Mouse (Mus musculus) inflammation-experienced regulatory T-cells, adult 6 months (primary cell): ENCODE data around the gene Nisch. TPM values are rescaled to one million over a fixed set of nuclear protein-coding genes. Genes with fewer than 3 reads are reported as not detected.

Experiments used
- ATAC-seq: one replicate; pipeline ENCODE4 v1.8.0; 2017
- polyA plus RNA-seq, 3 experiments: library from polyadenylated mRNA; unstranded; fragments of 100-300 nt; shearing (Covaris generic); gene quantifications; one replicate each; pipeline ENCODE4 v1.2.1; 2017

The Nisch gene
- polyA plus RNA-seq, 3 experiments from 2014 or later, result 77.1 to 218 (median 164) TPM

GRCm38 (mm10) chr14:31215157-31216002 lies 1.4 kb downstream of the Nisch start:
- peak; percentile 93 for ATAC-seq

DNA sequence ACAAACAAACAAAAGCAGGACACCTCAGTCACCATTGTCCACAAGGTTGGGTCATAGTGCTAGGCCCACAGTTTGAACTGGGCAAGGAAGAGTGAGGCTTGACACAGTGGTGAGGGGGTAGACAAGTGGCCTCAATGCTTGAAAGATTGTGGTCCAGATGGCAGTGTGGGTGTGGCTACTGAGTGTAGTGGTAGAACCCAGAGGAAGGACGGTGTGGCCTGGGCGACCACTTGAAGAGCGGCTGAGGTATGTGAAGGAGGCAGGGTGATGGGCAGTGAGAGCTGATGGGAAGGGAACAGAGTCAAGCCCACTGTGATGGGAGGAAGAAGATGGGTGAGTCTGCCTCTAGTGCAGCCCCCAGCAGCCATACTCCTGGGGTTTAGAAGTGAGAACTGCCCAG lies 2.1 kb downstream of the Nisch start:
- ATAC-seq, result no peak

- ATAC-seq, result no peak
Measured at GRCm38 (mm10) chr14:31213868-31214267, 2.9 kb downstream of the Nisch start.

GRCm38 (mm10) chr14:31212499-31212898 lies 4.2 kb downstream of the Nisch start:
- no peak for ATAC-seq

- no peak for ATAC-seq
Measured at GRCm38 (mm10) chr14:31211854-31212253, 4.9 kb downstream of the Nisch start.

DNA sequence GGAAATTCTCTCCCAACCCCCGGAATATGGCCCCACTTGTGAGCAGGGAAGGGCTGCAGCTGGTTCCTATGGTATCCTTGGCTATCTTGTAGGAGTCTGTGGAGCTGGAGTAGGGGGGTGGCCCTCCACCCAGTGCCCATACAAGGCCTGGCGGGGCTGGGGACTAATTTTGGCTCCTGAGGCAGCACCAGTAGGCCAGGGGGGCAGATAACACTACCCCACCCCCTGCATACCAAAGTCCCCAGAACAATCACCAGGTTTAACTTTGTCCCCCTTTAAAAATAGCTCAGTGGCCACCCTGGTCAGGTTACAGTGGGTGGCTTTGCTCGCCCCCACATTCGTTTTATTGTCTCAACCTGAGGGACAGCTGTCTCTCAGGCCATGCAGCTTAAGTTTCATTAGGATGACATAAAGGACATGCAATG lies 7.6 kb downstream of the Nisch start:
- ATAC-seq, result no peak

DNA sequence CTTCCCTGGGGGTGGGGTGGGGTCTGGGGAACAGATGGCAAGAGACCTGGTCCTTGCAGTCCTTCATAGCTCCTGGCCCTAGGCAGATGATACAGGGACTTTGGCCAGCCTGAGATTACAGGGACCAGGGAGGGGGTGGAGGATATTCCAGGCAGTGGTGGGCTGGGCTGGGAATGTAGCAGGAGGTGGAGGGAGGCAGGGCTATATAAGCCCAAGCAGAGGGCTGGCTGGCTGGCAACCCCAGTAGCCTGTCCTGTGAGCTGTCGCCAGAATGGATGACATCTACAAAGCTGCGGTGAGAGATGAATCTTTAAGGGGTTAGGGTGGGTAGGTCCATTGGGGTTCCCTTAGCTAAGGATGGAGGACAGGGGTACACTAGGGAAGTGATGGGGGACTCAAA lies 8.7 kb downstream of the Nisch start, which contains the start of gene Tnnc1:
Tnnc1 (plus strand) TSS at position 229 of the 400 bp plus-strand sequence.
- no peak for ATAC-seq

DNA sequence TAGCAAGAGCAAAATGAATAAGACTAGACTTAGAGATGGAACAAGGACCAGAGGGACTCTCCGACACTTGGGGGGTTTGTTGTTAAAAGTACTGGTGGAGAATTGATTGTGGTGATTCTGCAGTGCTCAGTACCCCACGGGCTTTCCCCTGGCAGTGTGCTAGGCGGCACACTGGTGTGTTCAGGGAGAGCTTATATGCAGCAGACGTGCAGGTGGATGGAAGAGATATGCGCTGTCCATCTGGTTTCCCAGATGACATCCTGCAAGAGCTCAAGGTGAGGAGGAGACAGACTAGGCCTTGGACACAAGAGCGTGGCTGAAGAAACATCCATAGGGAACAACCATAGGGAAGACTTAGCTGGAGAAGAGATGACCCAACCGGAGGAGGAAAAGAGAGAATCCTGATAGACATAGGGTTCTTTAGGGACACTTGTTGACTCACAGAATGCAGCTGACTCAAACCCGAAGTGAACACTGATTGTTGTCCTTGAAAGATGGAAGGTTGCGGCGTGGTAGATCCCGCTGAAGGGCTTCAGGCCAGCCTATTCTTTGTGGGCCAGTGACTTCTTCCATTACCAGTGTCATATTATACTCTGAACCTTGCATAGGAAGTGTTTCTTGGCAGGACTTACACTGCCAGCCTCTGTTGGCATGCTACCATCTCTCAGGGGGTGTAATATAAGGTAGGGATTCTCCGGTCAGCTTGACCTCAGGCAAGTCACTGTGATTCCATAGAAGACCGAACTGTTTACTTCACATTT lies 9.5 kb downstream of the Nisch start:
- peak; percentile 57 for ATAC-seq

- peak; percentile 71 for ATAC-seq
Measured at GRCm38 (mm10) chr14:31206472-31206981, 10.2 kb downstream of the Nisch start.

- peak; percentile 23 for ATAC-seq
Measured at GRCm38 (mm10) chr14:31205562-31206467, 10.9 kb downstream of the Nisch start.

GRCm38 (mm10) chr14:31205244-31205561 lies 11.5 kb downstream of the Nisch start:
- ATAC-seq, result no peak

DNA sequence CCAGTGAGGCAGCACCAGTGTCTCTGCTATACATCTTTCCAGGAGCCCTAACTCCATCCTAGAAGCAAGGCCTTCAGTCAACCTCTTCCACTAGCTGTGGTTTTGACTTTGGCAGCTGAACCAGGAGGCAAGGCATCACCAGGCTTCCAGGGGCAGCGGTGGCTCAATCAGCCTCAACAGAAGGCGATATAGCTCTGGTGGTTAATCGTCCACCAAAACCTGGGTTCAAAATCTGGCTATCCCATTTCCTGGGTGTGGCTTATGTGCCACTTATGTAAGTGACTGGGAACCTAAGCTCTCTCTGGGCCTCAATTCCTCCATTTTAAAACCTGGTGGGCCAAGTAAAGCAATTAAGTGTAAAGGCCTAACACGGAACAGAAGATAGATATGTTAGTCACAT lies 11.9 kb downstream of the Nisch start:
- no peak for ATAC-seq

DNA sequence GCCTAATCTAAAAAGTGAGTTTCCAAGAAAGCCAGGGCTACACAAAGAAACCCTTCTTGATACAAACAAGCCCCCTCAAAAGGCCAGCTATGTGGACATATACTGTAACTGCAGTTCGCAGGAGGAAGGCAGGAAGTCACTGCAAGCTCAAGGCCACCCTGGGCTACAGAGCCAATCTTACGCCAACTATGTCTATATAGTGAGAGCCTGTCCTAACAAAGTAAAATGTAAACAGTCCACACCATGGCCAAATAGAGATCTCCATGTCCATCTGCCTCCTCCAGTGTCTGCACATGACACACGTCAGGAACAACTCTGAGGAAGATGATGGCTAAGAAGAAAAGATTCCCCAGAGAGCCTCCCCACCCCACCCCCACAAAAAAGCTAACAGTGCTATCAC lies 16.7 kb downstream of the Nisch start:
- no peak for ATAC-seq

DNA sequence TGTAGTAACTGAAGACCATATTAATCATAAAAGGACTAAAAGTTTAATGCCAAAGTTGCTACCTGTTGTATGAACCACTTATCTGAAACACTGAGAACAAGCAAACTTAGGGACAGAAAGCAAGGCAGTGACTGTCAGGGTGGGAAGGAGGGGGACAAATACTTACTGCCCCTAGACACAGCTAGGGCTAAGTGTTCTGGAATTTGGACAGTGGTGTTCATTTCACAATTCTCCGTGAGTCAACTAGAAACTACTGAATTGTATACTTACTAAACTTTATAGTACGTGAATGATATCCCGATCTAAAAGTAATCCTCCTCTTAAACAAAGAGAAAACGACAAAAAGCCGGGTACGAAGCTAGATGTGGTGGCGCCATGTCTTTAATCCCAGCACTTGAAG lies 17.1 kb downstream of the Nisch start:
- ATAC-seq, result no peak

DNA sequence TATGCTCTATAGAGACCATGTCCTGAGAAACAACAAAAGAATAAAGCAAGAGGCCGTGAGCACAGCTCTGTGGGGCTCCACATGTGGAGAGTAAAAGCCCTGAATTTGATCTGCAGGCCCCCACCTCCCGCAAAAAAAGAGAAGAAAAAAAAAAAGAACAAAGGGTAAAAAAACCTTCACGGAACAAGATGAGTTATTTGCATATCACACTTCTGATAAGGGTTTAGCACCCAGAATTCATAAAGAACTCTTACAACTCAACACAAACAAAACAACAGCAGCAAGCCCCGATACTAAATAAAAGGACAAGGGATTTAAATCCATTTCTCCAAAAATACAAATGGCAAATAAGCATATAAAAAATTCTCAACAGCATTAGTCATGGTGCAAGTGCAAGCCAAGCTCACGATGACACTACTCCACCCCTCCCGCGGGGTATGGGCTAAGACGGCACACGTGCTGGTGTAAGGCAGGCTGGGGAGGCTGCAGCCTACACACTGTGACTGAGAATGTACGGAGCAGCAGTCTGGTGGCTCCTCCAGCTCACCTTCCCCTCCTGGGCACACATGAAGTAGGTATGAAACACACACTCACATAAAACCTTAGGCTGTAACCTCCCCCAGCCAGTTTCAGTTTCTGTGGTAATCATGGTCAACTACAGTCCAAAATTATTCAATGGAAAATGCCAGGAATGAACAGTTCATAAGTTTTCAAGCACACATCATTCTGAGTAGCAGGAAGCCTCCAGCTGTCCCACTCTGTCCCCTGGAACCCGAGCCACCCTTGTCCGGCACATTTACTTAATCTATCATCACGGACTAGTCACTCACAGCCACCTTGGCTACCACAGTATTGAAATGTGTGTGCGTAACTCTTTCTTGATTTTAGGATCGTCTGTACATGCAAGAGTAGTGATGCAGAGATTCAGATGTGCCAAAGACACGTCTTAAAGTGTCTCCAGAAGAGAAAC lies 18.9 kb downstream of the Nisch start:
- peak; percentile 62 for ATAC-seq

GRCm38 (mm10) chr14:31195968-31196367 lies 20.8 kb downstream of the Nisch start:
- ATAC-seq, result peak; percentile 41

DNA sequence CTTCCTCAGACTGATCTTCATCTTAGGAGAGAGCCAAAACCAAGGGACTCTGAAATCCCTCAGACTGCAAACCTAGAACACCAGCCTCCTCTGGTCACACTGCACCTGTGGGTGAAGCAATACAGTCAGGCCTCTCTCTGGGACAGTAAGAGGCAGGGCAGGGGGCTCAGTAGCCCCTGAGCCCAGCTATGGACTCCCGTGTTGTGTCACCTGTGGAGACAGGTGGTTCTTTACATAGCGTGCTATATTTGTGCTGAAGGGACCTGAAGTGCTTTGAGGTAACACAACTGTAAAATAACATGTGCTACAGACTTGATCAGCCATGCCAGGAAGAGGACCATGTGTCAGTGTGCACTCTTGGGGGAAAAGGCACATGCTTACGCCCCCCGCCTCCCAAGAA lies 21.2 kb downstream of the Nisch start:
- no peak for ATAC-seq

DNA sequence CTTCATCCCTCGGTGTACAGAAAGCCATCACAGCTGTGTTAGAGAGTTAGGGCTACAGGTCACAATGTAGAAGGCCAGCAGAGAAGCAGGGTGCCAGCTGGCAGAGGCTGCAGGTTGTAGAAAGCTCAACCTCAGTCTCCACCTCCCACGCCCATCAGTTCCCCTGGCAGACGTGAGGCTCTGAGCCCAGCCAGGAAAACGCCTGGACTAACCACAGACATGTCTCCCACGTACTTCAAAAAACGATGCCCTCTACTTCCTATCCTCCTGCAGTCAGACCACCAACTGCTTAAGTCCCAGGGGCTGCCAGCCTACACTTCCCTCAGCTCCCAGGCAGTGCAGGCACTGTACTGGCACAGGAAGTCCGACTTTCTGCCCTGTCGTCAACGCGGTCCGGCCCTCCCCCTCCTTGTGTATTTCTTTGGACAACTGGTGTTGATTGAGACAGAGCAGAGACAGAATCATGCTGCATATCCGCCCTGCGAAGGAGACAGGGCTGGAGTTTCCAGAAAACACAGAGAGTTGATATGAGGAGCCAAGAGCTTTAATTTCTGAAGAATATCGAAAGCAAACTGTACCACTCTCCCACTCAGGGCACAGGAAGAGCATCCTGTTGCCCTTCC lies 21.7 kb downstream of the Nisch start:
- peak; percentile 55 for ATAC-seq

- peak; percentile 50 for ATAC-seq
Measured at GRCm38 (mm10) chr14:31194441-31194840, 22.3 kb downstream of the Nisch start.

DNA sequence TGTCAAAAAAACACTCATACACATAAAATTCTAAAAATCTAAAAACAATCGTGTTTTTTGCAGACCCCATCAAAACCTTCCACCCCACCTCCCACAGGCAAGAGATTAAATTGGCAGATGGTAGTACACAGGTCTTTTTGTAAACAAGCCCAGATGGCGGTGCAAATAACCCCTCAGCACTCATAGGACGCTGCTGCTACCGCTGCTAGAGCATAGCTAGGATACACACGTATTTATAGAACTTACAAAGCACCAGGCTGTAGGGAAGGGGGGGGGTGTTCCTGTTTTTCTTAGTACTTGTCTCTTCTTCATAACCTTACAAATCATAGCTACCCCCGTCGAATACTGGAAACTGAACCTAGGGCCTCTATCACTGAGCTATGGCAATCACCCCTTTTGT lies 23.0 kb downstream of the Nisch start:
- no peak for ATAC-seq

DNA sequence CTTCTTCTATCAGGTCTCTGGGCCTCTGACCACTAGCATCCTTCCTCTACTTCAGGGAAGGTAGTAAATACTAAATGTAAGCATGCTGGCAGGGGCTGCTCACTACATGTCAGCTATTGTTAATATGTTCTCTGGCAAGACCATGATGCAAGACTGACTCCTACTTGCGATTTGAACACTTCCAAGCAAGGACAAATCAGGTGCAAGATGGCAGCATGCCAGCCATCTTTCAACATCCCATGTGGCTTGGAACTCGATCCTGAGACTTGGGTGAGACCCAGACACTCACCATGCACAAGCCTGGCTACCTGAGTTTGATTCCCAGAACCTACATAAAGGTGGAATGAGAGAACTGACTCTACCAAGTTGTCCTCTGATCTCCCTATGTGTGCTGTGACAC lies 24.8 kb downstream of the Nisch start:
- ATAC-seq, result no peak
